Mouse (Mus musculus) spleen, adult 2 months (tissue): ENCODE measurements at regions not wholly inside any gene's neighbourhood (a gene's known extent, or its start where the extent isn't known, plus 50 kb on each side); places are given as distances from the start of the nearest gene placed in this dataset.

Source experiments
- DNase-seq, 2 experiments: peaks; one replicate each; pipeline versions ENCODE4 v3.0.0 to v3.0.0-alpha.2; 2012 to 2021; ENCODE audit warnings: low spot score in 2 of 2, low read depth in 1 of 2
- H3K27ac ChIP-seq: fragments of 200-500 bp; 2 replicates; pipeline ENCODE4 v1.5.1; 2012; ENCODE audit warnings: low read length, inconsistent platforms; ENCODE audit not compliant: insufficient read depth
- H3K27me3 ChIP-seq: fragments of 200-500 bp; 2 replicates; pipeline ENCODE4 v1.6.1; 2012; ENCODE audit warnings: mild to moderate bottlenecking, moderate library complexity, low read length, inconsistent platforms; ENCODE audit not compliant: control insufficient read depth, insufficient read depth
- H3K36me3 ChIP-seq: fragments of 200-500 bp; 2 replicates; pipeline ENCODE4 v1.6.1; 2012; ENCODE audit warnings: mild to moderate bottlenecking, low read length, inconsistent platforms; ENCODE audit not compliant: control insufficient read depth, insufficient read depth
- H3K4me1 ChIP-seq: fragments of 200-500 bp; 2 replicates; pipeline ENCODE4 v1.6.1; 2011; ENCODE audit warnings: inconsistent platforms; ENCODE audit not compliant: control insufficient read depth, insufficient read depth, insufficient read length
- H3K4me3 ChIP-seq: fragments of 200-500 bp; 2 replicates; pipeline ENCODE4 v1.5.1; 2011; ENCODE audit warnings: mild to moderate bottlenecking, inconsistent platforms; ENCODE audit not compliant: insufficient read depth, insufficient read length; ENCODE audit errors: extremely low read depth
- CTCF ChIP-seq: fragments of 200-500 bp; IDR thresholded peaks from 2 replicates; pipeline ENCODE4 v1.5.1; 2011; ENCODE audit warnings: mild to moderate bottlenecking, inconsistent platforms; ENCODE audit not compliant: insufficient read depth, insufficient read length, insufficient replicate concordance; ENCODE audit errors: extremely low read depth
- POLR2A ChIP-seq: fragments of 200-500 bp; IDR thresholded peaks from 2 replicates; pipeline ENCODE4 v1.6.1; 2011; ENCODE audit warnings: low read depth, low read length, inconsistent platforms
- WGBS: fragments of 180-500 bp; shearing (Covaris S2); methylation state at CpG from one replicate; pipeline ENCODE4 v1.1.7; 2018; 5-methylcytosine and 5-hydroxymethylcytosine counted together

GRCm38 (mm10) chr3:115799326-115799725, 84.5 kb upstream of the S1pr1 start:
- Histone ChIP-seq H3K27ac (peak overlapping the region; percentile 79), H3K27me3 (no peaks in the 10 kb centered on the region), H3K4me1 (peaks cover 27% of the 10 kb centered on the region), H3K4me3 (no peak overlapping the region), H3K36me3 (no peaks in the 10 kb centered on the region)
- WGBS = 13% methylated on average over 10 of the region's 10 CpGs
- peak in 1 of 2 experiments; percentile 60 for DNase-seq
- TF ChIP-seq CTCF (no peak), POLR2A (peak; percentile 21; the same call in 1 of the 2 replicates)

DNA sequence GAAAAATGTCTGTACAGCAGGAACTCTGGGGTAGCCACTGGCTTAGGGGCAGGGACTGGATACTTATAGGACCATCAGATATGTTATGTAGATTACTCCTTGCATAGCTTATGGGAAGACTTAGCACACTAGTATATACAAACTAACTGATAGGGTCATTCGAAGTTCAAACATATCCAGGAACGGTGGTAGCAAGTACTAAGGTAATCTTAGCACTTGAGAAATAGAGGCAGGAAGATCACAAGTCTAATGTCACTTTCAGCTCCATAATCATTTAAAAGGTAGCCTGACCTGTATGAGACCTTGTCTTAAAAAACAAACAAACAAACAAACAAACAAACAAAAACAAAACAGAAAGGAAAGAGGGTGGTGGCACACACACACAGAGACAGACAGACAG, 85.1 kb upstream of the S1pr1 start:
- no peak overlapping the region for H3K4me3 ChIP-seq
- H3K36me3 ChIP-seq = no peaks in the 10 kb centered on the region
- 62% methylated on average over 2 of the region's 2 CpGs for WGBS
- no peak for DNase-seq
- peaks cover 33% of the 10 kb centered on the region for H3K4me1 ChIP-seq
- H3K27me3 ChIP-seq = no peaks in the 10 kb centered on the region
- TF ChIP-seq CTCF (no peak), POLR2A (no peak)
- peak overlapping the region; percentile 98 for H3K27ac ChIP-seq

- Histone ChIP-seq H3K4me1 (peaks cover 35% of the 10 kb centered on the region), H3K27me3 (no peaks in the 10 kb centered on the region), H3K27ac (peak overlapping the region; percentile 98), H3K4me3 (no peak overlapping the region), H3K36me3 (no peaks in the 10 kb centered on the region)
- 31% methylated on average over 5 of the region's 5 CpGs for WGBS
- DNase-seq = no peak
- TF ChIP-seq CTCF = no peak
- no peak for TF ChIP-seq POLR2A
Measured at GRCm38 (mm10) chr3:115800873-115801272, 86.0 kb upstream of the S1pr1 start.

DNA sequence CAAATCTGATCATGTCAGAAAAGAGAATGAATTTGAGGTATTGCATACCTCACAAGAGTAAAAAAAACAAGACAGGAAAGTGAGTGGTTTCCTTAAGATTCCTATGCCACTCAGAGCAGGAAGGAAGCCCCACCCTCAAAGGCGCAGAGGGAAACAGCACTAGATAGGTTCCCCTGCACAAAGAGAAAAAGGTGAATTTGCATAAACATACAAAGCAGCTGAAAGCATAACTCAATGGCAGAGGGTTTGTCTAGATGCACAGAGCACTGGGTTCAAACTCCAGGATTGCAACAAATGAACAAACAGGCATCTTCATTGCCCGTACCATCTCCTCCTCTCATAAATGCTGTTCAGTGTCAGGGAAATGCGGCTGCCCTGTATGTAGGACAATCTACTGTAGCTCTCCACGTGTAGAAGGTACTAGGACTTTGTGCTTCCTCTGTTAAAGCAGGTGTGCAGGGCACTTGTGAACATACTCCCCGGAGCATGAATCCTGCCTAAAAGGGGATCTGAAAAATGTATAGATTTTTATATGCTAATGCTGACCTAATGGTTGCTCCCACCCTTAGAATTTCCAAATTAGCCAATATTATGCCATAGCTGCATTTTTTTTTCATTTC, 85.9 kb upstream of the Dph5 start:
- peaks cover 38% of the 10 kb centered on the region for H3K4me1 ChIP-seq
- H3K4me3 ChIP-seq = peak overlapping the region; percentile 22; the same call in 1 of the 2 replicates
- H3K27ac ChIP-seq = peak overlapping the region; percentile 98
- DNase-seq = peak in 1 of 2 experiments; percentile 64
- H3K27me3 ChIP-seq = no peaks in the 10 kb centered on the region
- H3K36me3 ChIP-seq = no peaks in the 10 kb centered on the region
- 7% methylated on average over 5 of the region's 5 CpGs for WGBS
- TF ChIP-seq CTCF (no peak), POLR2A (no peak)

- peak overlapping the region; percentile 77 for H3K27ac ChIP-seq
- 10% methylated on average over 3 of the region's 3 CpGs for WGBS
- H3K4me1 ChIP-seq = peaks cover 38% of the 10 kb centered on the region
- DNase-seq = no peak
- H3K4me3 ChIP-seq = no peak overlapping the region
- H3K36me3 ChIP-seq = no peaks in the 10 kb centered on the region
- H3K27me3 ChIP-seq = no peaks in the 10 kb centered on the region
- no peak for TF ChIP-seq CTCF
- TF ChIP-seq POLR2A = no peak
Measured at GRCm38 (mm10) chr3:115804616-115805015, 83.0 kb upstream of the Dph5 start.

DNA sequence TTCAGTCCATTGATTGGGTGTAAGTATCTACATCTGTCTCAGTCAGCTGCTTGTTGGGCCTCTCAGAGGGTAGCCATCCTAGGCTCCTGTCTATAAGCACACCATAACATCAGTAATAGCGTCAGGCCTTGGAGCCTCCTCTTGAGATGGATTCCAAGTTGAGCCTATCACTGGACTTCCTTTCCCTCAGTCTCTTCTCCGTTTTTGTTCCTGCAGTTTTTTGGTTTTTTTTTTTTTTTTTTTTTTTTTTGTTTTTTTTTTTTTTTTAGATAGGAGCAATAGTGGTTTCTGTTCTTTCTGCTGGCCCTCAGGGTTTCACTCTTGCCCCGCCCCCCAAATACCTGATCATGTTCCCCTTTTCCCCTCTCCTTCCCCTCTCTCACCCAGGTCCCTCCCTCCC, 80.6 kb upstream of the Dph5 start:
- no peak overlapping the region for H3K27ac ChIP-seq
- TF ChIP-seq POLR2A (no peak), CTCF (no peak)
- 68% methylated on average over 3 of the region's 3 CpGs for WGBS
- peak in 1 of 2 experiments; percentile 35 for DNase-seq
- no peaks in the 10 kb centered on the region for H3K27me3 ChIP-seq
- H3K36me3 ChIP-seq = no peaks in the 10 kb centered on the region
- peaks cover 27% of the 10 kb centered on the region for H3K4me1 ChIP-seq
- no peak overlapping the region for H3K4me3 ChIP-seq

DNA sequence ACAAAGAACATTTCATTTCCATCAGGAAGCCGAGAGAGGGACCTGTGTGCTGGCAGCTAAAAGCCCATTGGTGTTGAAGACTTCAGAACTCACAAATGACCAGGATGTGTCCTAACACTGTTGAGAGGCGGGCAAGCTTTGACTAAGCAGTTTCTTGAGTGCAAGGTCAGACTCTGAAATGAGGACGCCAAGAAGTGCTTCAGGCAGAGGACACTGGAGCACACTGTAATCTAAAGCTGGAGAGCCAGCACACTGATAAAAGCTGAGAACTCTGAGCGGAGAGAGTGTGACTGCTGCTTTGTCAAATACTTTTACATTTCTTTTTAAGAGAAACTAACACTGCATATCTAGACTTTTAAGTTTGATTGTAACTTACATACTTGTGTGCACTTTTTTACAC, 72.5 kb upstream of the Dph5 start:
- H3K4me3 ChIP-seq = no peak overlapping the region
- DNase-seq = no peak
- H3K27me3 ChIP-seq = no peaks in the 10 kb centered on the region
- TF ChIP-seq POLR2A = no peak
- TF ChIP-seq CTCF = no peak
- H3K27ac ChIP-seq = peak overlapping the region; percentile 90
- H3K4me1 ChIP-seq = peaks cover 26% of the 10 kb centered on the region; the same call in 1 of the 2 replicates
- H3K36me3 ChIP-seq = no peaks in the 10 kb centered on the region
- whole genome bisulfite sequencing = 41% methylated on average over 4 of the region's 4 CpGs
